Mouse (Mus musculus) megakaryocyte, adult 5-6 weeks (primary cell): ENCODE data around the gene Rbm47. TPM values are rescaled to one million over a fixed set of nuclear protein-coding genes. Genes with fewer than 3 reads are reported as not detected.
A peak's percentile ranks its signal among the peaks of the same experiment; 100 is the strongest.

Experiments used
- ATAC-seq: 2 replicates; pipeline ENCODE4 v1.8.0; 2016; ENCODE audit warnings: mild to moderate bottlenecking, inconsistent platforms; ENCODE audit not compliant: poor library complexity, severe bottlenecking
- total RNA-seq, 2 experiments: library from RNA; stranded (forward) in 1 of 2; stranded (reverse) in 1 of 2; fragments of 153-499, 151-499 nt in 1 of 2; fragments of 221-1000, 200-1000 nt in 1 of 2; gene quantifications; 2 replicates each; pipeline versions ENCODE4 v1.2.3 to v1.2.4; 2015 to 2017

Rbm47 gene
- total RNA-seq, 2 experiments from 2014 or later, result 13.3 to 30.2 TPM

- ATAC-seq, result no peak
Observed at GRCm38 (mm10) chr5:66089600-66089999, 83.3 kb downstream of the Rbm47 start.

DNA sequence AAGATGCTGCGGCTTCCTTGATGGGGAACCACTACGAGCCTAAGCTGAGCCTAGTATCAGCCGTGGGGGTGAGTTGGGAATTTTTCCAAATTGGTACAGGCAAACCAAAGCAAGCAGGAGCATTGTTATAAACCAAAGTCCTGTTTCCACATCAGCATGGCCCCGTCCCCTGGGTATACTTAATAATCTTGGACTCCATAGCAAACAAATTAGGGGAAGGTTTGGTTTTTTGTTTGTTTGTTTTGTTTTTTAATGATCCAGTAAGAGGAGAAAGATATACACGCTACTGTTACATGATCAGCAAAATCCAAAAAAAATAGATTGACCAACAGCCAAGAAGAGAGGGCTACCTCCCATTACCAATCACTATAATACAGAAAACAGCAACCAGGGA is 84.0 kb downstream of the Rbm47 start:
- no peak for ATAC-seq

GRCm38 (mm10) chr5:66088247-66088901 is 84.5 kb downstream of the Rbm47 start:
- peak; percentile 57 for ATAC-seq

DNA sequence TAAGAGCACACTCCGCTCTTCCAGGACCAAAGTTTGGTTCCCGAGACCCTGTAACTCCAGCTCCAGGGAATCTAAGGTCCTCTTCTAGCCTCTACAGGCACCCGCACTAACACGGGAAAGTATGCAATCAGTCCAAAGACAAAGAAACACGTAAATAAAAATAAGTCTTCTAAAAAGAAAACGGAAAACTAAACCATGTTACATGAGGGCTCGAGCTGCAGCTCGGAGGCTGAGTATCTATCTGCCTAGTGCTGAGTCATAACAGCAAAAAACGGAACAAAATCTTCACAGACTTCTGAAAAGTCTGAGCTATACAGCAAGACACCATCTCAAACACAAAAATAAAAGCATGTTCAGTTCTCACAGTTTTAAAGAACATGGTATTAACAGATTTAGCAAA is 86.0 kb downstream of the Rbm47 start:
- ATAC-seq, result peak; percentile 56; the same call in 1 of the 2 replicates

DNA sequence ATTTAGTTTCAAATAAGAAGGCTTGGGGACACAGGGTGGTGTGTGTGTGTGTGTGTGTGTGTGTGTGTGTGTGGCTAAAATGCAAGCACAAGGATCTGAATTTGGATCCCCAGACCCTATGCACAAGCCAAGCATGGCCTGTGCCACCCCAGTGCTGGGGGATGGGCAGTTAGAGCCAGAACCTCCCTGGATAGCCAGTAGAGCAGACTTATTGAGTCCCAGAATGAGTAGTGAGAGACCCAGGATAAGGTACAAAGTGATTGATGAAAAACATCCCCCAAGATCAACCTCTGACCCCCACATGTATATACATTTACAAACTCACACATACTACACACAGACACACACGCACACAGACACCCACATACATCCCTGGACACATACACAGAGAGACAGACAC is 86.6 kb downstream of the Rbm47 start:
- ATAC-seq, result no peak

DNA sequence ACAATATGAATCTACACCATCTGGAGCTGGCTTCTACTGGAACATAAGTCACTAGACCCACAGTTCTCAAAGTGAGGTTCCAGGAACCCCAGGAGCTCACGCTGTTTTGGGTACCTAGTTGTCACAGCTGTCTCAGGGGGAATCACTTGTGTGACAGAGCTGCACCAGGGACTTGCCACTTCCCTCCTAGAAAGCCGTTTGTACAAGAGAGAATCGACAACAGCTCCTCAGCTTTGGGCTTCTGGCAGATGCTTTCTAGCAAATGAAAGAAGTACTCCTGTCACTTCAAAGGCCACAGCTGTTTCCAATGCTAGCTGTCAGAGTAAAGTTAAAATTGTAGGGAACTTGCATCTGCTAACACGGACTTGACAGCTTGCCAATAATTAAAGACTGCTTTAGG is 87.4 kb downstream of the Rbm47 start:
- ATAC-seq, result no peak

- no peak for ATAC-seq
Observed at GRCm38 (mm10) chr5:66084541-66084940, 88.4 kb downstream of the Rbm47 start.

- ATAC-seq, result peak; percentile 54
Observed at GRCm38 (mm10) chr5:66083350-66083749, 89.6 kb downstream of the Rbm47 start.

GRCm38 (mm10) chr5:66082229-66082572 is 90.7 kb downstream of the Rbm47 start:
- peak; percentile 43 for ATAC-seq

DNA sequence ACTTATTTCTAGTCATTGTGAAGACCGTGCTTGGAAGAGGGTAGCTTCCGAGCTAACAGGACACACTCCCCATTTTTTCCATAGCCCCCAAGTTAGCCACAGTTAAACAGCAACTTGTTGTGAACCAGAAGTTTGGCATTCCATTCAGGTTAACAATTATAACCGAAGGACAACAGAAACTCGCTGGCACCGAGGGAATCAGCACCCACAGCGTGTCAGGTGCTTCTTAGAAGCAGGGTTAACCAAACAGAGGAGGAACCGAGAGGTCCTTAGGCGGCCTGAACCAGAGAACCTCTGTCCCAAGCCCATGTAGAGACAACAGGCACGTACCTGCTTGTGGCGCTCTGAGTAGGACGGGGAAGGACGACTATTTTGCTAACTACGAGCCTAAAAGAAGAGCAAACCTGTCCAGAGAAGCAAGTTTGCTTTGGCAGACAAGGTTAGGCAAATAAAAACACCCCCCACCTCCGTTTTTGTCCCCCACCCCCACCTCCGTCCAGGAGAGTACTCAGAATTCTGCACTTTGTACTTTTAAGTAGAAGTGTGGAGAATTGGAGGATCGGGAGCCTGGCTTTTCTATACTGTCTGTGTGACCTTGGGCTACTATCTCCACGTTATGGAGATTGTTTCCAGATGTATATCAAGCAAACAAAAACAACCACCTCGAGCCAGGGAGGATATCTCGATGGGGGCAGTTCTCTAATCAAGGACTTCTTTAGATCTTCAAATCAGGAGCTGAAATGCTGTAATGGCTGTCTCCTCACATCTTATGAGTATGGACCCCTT is 91.3 kb downstream of the Rbm47 start:
- no peak for ATAC-seq

DNA sequence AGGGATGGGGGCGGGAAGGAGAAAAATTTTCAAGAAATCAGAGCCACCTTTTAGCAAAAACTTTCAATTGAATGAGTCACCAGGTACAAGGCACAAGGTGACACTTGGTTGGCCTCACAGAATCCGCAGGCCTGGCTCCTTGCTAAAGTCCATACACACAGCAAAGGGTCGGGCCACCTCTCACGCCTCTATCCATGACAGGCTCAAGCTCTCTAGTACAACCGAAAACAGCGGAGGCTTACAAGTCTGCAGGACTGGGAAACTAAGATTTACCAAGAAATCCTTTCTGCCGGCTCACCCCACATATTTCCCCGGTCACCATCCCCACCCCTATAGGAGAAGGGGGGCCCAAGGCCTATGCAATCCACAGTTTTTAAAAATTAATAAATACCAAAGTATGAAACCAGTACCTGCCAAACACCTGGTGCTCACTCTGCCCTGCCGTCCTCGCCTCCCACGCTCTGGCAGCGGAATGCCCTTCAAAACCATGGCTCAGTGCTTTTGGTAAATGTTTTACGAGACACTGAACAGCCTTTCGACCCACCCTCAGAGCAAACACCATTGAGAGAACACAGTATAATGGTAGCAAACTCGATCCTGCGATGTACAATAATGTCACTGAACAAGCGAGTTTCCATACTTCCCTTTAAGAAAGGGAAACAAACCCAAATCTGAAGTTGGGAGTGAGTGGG is 92.2 kb downstream of the Rbm47 start:
- no peak for ATAC-seq

- peak; percentile 47 for ATAC-seq
Observed at GRCm38 (mm10) chr5:66079358-66080179, 93.3 kb downstream of the Rbm47 start.

GRCm38 (mm10) chr5:66078491-66079012 is 94.4 kb downstream of the Rbm47 start:
- no peak for ATAC-seq

- ATAC-seq, result no peak
Observed at GRCm38 (mm10) chr5:66077416-66077815, 95.5 kb downstream of the Rbm47 start.

GRCm38 (mm10) chr5:66076685-66077301 is 96.1 kb downstream of the Rbm47 start:
- no peak for ATAC-seq

GRCm38 (mm10) chr5:66075906-66076305 is 97.0 kb downstream of the Rbm47 start:
- ATAC-seq, result no peak

DNA sequence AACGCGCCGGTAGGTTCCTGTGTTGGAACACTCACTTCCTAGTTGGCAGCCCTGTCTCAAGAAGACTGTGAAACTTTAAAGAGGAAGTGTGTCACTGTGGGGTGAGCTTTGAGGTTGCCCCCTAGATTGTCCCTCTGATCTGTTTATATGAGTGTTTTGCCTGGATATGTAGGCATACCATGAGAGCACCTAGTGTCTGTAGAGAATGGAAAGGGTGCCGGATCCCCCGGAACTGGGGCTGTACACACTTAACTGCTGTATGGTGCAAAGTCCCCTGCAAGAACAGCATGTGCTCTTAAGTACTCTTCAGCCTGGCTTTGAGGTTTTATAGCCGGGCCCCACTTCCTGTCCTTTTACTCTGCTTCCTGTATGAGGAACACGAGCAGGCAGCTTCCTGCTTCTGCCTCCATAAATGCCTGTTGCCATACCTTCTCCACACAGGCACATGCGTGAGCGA is 97.9 kb downstream of the Rbm47 start:
- ATAC-seq, result peak; percentile 81

- no peak for ATAC-seq
Observed at GRCm38 (mm10) chr5:66074235-66074634, 98.7 kb downstream of the Rbm47 start.

GRCm38 (mm10) chr5:66073604-66074164 is 99.2 kb downstream of the Rbm47 start:
- no peak for ATAC-seq

- no peak for ATAC-seq
Observed at GRCm38 (mm10) chr5:66071722-66072121, 101.2 kb downstream of the Rbm47 start.
